Mouse (Mus musculus): ENCODE measurements around the gene Timd4.

Gene Timd4

GRCm38 (mm10) chr11:46810511-46810910 is at the start of gene Timd4:
TSS of gene Timd4 (plus strand) at chr11:46810800.
- DNase-seq (ENCODE audit: low spot score in 2 of 2) = no peak

- DNase-seq (ENCODE audit: low spot score in 2 of 2) = no peak
Observed at GRCm38 (mm10) chr11:46776879-46777278, 33.7 kb upstream of the Timd4 start.

- no peak for DNase-seq (ENCODE audit: low spot score in 2 of 2)
Observed at GRCm38 (mm10) chr11:46779811-46780210, 30.8 kb upstream of the Timd4 start.

GRCm38 (mm10) chr11:46804440-46804839 is 6.2 kb upstream of the Timd4 start:
- no peak for DNase-seq (ENCODE audit: low spot score in 2 of 2)

GRCm38 (mm10) chr11:46817692-46818091 is 7.1 kb downstream of the Timd4 start:
- no peak for DNase-seq (ENCODE audit: low spot score in 2 of 2)

GRCm38 (mm10) chr11:46819930-46820329 is 9.3 kb downstream of the Timd4 start:
- no peak for DNase-seq (ENCODE audit: low spot score in 2 of 2)

- DNase-seq (ENCODE audit: low spot score in 2 of 2) = no peak
Observed at GRCm38 (mm10) chr11:46830348-46830747, 19.7 kb downstream of the Timd4 start.

GRCm38 (mm10) chr11:46835080-46835479 is 24.5 kb downstream of the Timd4 start:
- DNase-seq (ENCODE audit: low spot score in 2 of 2) = no peak

- no peak for DNase-seq (ENCODE audit: low spot score in 2 of 2)
Observed at GRCm38 (mm10) chr11:46842015-46842726, 31.6 kb downstream of the Timd4 start.

GRCm38 (mm10) chr11:46846661-46847060 is 36.1 kb downstream of the Timd4 start:
- DNase-seq (ENCODE audit: low spot score in 2 of 2) = no peak

GRCm38 (mm10) chr11:46847827-46848220 is 37.2 kb downstream of the Timd4 start:
- no peak for DNase-seq (ENCODE audit: low spot score in 2 of 2)

- DNase-seq (ENCODE audit: low spot score in 2 of 2) = no peak
Observed at GRCm38 (mm10) chr11:46848221-46848971, 37.8 kb downstream of the Timd4 start.

GRCm38 (mm10) chr11:46864809-46865208 is 54.2 kb downstream of the Timd4 start:
- no peak for DNase-seq (ENCODE audit: low spot score in 2 of 2)

- DNase-seq (ENCODE audit: low spot score in 2 of 2) = no peak
Observed at GRCm38 (mm10) chr11:46868594-46868993, 58.0 kb downstream of the Timd4 start.

GRCm38 (mm10) chr11:46875774-46876173 is 65.2 kb downstream of the Timd4 start:
- peak in 1 of 2 experiments; percentile 2 for DNase-seq (ENCODE audit: low spot score in 2 of 2)

- DNase-seq (ENCODE audit: low spot score in 2 of 2) = no peak
Observed at GRCm38 (mm10) chr11:46882456-46882855, 71.9 kb downstream of the Timd4 start.

- DNase-seq (ENCODE audit: low spot score in 2 of 2) = no peak
Observed at GRCm38 (mm10) chr11:46889093-46889492, 78.5 kb downstream of the Timd4 start.

Data from right cerebral cortex, postnatal 36 days (tissue).